Mouse (Mus musculus) C2C12 (cell line): ENCODE results near the gene Cavin3.

Experiments
- CTCF ChIP-seq: IDR thresholded peaks from one replicate; pipeline ENCODE4 v1.5.1; 2011; ENCODE audit not compliant: control insufficient read depth, insufficient read depth, insufficient read length
- MAX ChIP-seq: IDR thresholded peaks from one replicate; pipeline ENCODE4 v1.6.1; 2011; ENCODE audit warnings: mild to moderate bottlenecking, control low read depth
- MYOD1 ChIP-seq: IDR thresholded peaks from one replicate; pipeline ENCODE4 v1.6.1; 2011; ENCODE audit warnings: low read depth; ENCODE audit not compliant: control insufficient read depth, insufficient read length
- MYOG ChIP-seq: IDR thresholded peaks from one replicate; pipeline ENCODE4 v1.6.1; 2011; ENCODE audit not compliant: control insufficient read depth, insufficient read length; ENCODE audit errors: extremely low read depth
- USF1 ChIP-seq: IDR thresholded peaks from one replicate; pipeline ENCODE4 v1.6.1; 2011; ENCODE audit warnings: low read depth, mild to moderate bottlenecking, control low read depth, moderate library complexity

DNA sequence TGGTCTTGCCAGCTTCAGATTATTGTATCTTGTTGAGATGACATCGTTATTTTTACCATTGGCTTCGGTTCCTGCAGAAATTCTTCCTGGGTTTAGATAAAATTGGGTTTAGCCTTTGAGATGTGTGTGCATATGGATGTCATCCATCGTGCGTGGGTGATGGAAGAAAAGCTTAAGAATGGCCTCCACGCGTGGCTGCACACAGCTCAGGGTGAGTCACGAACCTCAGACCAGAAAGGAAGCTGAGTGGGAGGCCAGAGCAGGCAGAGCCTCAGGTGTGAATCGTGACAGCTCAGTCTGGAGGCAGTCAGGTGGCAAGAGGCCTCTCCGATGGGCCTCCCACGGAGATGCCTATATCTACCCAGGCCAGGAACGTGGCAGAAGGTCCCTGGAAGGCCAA, 37.2 kb upstream of the Cavin3 start:
- TF ChIP-seq CTCF (no peak), MYOD1 (no peak), USF1 (no peak), MAX (no peak), MYOG (no peak)
